Mouse (Mus musculus) heart, adult 9 months (tissue): ENCODE measurements around the gene Gpr182.

ENCODE experiments used
- DNase-seq, 2 experiments: peaks; one replicate each; pipeline ENCODE4 v3.0.0; 2022; ENCODE audit warnings: low spot score in 2 of 2

Gene Gpr182

DNA sequence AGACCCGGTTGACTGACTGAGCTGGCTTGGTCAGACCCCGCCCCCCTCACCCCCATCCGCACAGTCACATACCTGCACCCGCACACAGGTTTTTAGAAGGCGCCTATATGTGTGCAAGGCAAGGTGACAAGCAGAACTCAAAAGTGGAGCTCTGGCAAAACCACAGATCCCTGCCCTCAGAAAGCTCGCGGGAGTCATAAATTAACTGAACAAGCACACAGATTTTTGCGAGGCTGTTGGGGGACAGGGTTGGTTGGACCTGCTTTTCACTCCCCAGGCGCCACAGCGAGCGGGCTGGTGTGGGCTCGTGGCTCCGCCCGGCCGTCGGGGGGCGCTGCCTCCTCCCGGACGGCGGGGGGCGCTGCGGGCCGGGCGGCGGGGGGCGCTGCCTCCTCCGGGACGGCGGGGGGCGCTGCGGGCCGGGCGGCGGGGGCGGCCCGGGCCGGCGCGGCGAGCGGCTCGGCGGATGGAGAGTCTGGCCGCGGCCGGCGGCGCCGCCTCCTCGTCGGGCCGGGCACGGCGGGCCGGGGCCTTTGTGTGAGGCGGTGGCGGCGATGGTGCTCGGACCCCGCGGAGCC, 12.4 kb downstream of the Gpr182 start, which contains the start of gene Zbtb39:
Zbtb39 (plus strand) TSS at position 456 of the 578 bp plus-strand sequence.
- peak; percentile 73 to 75 for DNase-seq

DNA sequence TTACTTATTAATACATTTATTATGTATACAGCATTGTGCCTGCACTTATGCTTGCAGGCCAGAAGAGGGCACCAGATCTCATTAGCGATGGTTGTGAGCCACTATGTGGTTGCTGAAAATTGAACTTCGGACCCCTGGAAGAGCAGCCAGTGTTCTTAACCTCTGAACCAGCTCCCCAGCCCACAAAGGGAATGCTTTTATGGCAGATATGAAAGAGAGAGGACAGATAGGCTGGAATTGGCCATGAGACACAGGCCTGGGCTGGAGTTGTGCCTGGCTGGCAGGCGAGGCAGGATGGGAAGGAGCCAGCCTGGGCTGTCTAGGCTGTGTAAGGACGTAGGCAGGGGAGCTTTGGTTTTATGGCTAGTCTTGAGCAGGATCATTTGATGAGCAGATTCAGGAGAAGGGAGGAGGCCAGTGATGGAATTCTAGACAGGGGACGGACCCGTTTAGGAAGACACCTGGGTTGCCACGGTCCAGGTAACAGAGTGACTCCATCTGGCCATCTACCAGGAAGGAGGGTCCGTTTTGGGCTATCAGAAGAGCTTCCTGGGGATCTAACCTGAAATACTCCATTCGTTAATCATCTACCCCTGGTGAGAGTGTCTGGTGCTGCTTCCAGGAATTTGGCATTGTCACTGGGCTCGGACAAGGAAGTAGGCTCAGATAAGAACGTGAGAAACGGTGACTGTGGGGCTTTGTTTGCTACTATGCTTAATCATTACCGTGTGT, 13.2 kb downstream of the Gpr182 start:
- peak in 1 of 2 experiments; percentile 25 for DNase-seq

DNA sequence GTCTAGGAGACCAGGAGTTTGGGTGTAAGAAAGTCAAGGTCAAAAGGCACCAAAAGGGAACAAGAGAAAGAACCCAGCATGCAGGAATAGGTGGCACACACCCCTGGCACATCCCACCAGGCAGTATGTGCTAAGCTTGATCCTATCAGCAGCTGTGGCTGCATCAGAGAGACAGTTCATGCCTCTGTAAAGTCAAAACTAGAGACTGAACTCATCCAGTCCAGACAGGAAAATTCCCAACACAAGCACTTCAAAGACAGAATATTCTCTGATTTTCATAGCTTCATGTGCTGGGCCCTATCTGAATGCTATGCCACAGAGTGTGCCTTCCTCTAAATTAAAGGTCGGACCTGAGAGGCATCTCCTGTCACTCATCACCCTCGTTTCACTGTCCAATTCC, 14.0 kb downstream of the Gpr182 start:
- no peak for DNase-seq

DNA sequence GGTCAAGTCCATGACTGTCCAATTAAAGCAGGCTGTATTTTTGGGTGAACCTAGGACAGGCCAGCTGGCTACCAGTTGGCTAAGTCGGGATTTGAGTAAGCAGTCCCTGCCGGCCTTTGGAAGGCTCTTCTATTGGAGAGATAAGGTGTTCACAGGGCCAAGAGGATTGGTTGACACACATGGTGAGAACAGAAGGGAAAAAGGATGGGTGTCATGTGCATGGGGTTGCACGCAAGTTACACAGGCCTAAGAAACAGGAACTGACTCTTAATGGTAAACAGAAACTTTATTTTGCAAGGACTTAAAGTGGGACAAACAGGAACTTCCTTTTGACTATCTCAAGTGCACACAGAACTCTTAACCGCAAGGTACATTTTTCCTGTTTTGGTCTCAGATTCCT, 14.6 kb downstream of the Gpr182 start:
- no peak for DNase-seq

DNA sequence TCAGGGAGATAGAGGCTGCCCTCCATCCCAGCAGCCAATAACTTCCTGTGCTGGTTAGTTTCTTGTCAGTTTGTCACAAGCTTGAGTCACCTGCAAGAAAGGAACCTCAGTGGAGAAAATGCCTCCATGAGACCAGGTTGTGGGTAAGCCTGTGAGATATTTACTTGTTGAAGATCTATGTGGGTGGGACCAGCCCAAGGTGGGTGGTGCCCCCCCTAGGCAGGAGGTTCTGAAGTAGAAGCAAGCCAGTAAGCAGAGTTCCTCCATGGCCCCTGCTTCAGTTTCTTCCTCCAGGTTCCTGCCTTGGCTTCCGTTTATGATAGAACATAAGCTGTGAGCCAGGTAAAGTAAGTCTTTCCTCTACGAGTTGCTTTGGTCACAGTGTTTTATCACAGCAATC, 15.3 kb downstream of the Gpr182 start:
- DNase-seq: no peak

DNA sequence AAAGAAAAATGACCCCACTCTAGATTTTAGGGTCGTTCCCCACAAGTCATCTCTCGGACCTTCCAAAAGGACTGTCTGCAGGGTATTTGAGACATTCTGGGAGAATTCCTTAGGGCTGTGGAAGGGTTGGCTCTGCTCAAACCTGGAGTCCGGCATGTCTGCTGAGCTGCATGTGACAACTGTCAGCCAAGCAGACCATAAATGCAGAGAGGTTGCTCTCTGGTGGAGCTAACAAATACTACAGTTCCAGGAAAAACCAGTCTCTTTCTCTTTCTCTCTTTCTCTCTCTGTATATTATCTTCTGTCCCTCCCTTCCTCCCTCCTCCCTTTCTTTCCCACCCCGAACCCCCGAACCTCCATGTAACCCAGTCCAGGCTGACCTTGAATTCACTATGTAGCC, 17.1 kb downstream of the Gpr182 start:
- DNase-seq: no peak

DNA sequence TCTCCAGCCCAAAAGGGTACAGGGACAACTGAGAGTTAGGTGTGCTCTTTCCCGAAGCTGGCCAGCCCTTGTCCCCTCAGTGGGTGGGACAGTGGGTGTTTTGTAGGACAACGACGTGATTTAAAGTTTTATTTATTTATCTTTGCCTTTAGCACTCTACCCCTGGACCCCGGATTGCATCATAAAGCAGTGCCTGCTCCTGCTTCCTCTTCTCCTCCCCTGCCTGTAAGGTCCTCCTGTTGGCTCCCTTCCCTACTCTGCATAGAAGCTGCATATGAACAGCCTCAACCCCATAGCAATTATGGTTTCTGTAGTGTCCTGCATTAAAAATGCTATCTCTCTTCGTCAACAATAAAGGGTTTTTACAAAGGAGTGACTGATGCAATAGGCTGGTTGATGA, 20.1 kb downstream of the Gpr182 start:
- DNase-seq: no peak

DNA sequence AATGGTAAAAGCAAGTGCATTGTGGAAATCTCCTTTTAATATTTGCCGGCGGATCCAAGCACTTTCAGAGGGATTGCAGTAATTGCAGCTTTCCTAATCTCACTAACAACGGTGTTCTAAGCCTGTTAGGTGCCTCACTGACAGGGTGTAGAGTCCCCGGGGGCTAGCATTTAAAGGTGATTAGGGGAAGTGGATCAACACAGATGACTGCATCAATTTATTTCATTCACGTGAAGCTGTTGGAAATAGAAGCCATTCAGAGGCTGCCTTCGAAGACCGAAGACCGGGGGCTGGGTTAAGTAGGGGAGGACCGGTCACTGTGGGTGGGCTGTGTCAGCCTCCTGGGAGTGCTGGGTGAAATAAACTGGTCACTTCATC, 20.6 kb downstream of the Gpr182 start:
- DNase-seq: no peak

DNA sequence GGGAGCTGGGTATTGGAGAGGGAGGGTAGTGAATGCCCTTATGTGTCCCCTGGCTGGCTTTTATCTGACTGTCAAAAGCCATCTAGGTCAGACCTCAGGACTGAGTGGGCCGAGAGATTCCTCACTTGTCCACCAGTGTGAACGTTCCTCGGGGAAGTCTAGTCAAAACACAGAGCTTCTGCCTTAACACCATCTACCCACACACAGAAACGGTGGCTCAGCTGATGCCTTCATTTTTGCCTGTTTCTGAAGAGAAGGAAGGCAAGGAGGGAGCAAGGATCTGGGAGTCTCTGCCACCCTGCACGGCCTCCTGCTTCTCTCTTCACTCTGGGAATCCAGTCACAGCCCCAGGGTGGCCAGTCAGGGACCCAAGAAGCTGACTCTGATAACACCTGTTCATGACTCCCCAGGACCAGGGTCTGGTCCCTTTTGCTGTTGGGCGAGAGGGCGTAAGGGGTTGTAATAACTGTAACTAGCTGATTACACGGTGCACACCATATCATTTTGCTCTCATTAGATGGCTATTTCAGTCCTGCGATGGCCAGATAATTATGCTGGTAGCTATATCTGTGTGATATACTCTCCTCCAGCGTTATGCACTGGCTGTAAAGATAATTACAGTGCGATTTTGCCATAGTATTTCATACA, 21.1 kb downstream of the Gpr182 start:
- no peak for DNase-seq

DNA sequence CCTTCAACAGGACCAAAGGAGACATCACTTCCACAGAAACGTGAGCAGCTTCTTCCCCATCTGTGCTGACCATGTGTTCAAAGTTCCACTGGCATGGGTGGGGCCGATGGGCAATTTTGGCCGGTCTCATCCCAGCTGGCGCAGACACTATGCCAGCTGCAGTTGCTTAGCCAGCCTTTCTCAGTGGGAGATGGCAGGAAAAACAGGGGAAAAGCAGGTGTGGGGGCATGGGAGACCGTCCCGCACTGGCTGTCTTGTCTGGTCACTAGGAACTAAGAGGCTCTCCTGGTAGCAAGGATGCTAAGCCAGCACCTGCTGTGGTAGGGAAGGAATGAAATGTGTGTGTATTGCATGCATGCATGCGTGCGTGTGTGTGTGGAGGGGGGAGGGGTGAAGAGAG, 23.1 kb downstream of the Gpr182 start:
- DNase-seq: no peak

DNA sequence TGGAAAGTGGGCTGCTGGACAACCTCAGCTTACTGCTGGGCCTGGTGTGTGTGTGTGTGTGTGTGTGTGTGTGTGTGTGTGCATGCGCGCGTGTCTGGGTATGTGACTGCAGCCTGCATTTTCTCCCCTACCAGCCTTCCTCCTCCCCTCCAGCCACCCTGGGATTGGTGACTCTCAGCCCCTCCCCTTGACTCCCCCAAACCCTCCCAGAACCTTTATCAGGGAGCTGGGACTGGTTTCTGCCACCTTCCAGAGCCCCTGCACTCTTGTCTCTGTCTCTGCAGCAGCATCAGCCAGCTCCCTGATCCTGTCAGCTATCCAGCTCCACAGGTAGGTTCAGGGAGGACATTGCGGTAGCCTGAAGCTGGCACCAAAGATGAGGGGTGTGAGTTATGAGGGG, 26.4 kb downstream of the Gpr182 start:
- DNase-seq: no peak

DNA sequence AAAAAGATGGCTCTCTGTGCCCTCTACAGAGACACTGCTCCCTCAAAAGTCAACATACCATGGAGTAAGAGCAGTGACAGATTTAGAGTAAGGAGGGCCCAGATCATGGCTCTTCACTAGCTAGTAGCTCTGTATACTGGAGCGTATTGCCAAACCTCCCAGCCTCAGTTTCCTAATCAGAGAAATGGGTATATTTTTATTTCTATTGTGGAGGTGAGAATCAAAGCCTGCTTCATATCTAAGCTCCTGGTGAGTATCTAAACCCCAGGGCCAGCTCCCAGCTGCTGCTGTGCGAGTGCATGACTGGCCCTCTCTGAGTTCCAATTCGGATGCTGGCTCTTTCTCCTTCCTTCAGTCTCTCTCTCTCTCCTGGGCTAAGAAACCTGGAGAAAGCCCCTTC, 27.4 kb downstream of the Gpr182 start, which contains the start of gene Tac2:
Tac2 (plus strand) TSS at position 301 of the 400 bp plus-strand sequence.
- no peak for DNase-seq

DNA sequence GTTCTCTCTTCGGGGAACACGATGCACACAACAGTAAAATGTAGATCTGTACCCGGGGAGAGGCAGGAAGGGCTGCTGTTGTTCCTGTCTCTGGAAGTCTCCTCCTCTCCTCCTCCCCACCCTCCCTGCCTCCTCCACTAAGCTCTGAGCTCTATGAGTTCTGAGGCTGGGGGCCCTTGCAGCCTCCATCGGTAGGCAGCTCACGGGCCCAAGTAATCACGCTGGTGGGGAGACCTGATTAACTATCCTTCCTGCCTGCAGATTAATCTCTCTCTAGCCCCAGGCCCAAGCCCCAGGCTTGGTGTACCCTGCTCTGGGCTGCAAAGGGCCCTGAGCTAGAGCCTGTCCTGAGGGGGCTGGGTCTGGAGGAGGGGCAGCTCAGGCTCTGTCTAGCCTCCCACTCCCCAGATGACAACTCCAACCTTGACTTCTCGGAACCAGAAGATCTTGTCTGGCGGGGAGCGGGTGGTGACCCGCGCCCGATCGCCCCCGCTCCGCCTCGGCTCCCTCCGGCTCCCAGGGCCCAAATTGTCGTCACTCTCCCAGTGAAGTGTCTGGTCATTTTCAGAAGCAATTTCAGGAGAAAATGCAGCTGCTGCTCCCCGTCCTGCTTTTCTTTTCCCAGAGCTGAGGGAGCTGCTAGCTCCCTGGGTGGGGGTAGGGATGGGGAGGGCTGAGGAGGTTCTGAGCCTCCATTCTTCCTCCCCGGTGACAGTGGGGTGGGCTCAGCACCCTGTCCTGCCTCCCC, 29.7 kb downstream of the Gpr182 start:
- peak in 1 of 2 experiments; percentile 27 for DNase-seq

DNA sequence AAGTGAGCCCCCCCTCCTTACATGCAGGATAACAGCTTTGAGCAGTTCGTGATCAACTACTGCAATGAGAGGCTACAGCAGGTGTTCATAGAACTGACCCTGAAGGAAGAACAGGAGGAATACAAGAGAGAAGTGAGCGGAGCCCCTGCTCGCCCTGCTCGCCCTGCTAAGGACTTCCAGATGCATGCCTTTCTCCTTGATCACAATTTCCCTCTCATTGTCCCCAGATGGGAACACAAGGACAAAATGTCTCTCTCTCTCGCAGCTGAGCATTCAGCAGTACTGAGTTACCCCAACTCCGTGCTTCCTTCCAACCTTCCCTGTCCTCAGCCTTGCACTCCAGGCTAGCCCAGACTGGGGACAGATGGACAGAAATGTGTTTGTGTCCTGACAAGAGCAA, 38.8 kb downstream of the Gpr182 start:
- no peak for DNase-seq

DNA sequence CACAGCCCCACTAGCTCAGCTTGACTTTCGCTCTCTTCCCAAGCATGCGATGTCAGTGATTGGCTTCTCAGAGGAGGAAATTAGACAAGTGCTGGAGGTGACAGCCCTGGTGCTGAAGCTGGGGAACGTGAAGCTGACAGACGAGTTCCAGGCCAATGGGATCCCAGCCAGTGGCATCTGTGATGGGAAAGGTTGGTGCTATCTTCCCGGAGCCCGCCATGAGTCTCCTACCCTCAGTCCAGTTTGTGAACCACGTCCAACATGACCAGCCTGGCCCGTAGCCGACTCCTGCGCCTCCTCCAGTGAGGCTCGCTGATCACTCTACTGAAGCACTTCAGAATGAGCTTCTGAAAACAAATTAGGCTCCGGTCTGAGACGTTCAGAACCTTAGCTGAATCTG, 41.2 kb downstream of the Gpr182 start:
- DNase-seq: no peak

DNA sequence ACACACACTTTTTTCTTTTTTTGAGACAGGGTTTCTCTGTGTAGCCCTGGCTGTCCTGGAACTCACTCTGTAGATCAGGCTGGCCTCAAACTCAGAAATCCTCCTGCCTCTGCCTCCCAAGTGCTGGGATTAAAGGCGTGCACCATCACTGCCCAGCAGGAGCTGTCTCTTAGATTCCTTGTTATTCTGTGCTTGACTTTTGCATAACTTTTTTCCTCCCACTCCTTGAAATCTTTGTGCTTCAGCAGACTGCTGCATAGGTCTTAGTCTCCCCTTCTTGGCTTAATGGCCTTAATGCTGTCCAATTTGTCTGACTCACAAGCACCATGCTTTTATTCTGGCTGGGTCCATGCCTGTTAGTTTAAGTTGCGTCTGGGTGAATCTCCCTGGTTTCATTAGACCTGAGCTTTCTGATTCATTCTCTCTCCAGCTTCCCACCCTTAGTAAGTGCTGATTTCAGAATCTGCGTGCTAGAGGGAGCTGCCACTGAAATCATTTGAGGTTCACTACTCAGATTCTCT, 42.6 kb downstream of the Gpr182 start:
- no peak for DNase-seq

DNA sequence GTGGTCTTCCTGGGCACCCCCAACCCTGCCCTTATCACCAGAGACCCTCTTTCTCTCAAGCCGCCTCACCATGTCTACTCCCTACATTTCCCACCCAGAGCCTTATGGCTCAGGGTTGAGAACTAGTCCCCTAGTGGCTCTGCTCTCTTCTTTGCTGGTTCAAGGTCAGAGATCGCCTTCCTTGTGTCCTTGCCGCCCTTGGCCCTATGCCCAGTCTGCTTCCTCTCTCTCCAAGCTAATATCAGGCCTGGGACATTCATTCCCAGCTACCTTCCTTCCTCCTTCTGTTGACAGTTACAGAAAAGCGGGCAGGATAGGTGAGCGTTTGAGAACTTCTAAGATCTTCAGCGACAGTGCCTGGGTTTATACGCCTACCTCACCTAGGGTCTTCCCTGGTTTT, 43.8 kb downstream of the Gpr182 start:
- DNase-seq: peak in 1 of 2 experiments; percentile 22

DNA sequence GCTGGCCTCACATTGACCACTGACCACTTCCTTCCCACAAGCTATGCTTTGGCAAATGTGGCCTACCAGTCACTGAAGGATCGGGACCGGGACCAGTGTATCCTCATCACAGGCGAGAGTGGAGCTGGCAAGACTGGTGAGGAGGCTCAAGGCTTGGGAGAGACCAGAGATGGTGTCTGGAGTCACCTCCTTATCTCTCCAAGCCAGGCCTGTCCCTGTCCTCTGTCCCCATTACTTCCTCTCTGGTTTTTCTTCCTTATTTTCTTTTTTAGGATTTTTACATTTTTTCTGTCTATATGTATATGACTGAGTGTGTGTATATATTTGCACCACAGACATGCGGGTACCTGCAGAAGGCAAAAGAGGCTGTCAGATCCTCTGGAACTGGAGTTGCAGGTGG, 45.7 kb downstream of the Gpr182 start:
- DNase-seq: no peak

DNA sequence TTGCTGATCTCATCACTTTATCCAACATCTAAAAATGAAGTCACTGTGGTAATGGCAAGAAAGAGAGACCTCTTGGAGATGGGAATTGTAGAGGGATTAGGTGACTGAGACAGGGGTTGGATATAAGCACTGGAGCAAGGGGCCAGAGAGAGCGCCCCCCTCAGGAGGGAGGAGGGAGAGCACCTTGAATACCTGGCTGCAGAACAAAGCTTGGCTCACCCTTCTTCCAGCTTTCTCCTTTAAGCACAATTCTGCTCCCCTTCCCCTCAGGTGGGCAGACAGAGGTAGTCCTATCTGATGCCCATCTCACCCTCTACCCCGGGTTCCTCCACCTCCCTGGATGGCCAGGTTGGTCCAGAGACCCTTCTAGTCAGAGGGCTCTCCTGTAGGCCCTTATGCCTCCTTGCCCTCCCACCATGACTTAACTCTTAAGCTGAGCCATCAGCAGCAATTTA, 46.7 kb downstream of the Gpr182 start, which contains the start of gene Myo1a:
Myo1a (plus strand) TSS at position 405 of the 455 bp plus-strand sequence.
- DNase-seq: no peak

DNA sequence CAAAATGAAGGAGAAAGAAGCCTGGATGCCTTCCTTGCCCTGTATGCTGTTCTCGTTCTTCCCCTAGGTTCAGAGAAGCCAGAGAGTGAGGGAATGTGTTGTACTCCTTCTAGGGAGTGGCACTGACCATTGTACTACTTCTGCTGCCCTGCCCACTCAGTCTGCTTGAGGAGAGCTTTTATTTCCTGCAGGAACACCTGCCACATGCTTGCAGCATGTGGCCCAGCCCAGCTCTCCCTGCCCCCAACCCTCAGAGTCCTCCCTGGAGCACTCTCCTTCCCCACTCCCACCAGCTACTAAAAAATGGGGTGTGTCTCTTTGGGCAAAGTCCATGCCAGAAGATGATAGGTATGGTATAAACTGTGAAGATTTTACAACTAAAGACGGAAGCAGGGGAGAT, 47.2 kb downstream of the Gpr182 start:
- DNase-seq: no peak

DNA sequence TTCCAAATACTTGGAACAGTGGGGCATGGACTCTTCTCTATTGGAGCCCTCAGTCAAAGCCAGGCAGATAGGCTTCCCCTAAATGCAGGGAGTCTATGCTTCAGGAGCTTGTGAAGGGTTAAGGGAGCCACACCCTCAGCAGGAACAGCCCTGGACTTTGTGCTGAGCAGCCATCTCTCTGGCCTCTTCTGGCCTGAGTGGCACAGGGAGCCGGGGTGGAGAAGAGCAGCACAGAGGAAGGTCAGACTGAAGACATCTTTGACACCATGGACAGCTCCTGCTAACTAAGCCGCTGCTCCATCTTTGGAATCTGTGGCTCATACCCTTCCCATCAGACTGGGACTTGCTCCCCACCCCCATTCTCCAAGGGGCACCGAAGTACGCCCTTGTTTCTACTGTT, 48.2 kb downstream of the Gpr182 start:
- DNase-seq: no peak

DNA sequence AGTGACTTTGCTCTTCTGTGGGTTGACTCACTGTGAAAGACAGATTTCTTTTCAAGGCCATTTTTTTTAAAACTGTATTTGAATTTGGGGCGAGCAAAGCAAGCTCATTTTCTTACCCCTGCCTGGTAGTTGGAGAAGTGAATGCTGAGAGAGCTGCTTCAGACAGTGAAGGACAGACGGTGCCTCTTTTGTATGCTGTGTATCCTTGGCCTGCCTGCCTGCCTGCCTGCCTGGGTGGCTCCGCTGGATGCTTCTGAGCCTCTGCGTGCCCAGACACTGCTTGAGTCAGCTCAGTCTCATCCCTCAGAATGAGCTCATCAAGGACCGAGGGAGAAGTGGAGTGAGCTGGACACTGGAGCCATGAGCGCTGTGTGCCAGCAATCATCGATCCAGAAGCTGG, 52.6 kb downstream of the Gpr182 start:
- DNase-seq: no peak
